Mouse (Mus musculus): ENCODE data around the gene Pmvk. TPM values are rescaled to one million over a fixed set of nuclear protein-coding genes. Genes with fewer than 3 reads are reported as not detected.

Gene Pmvk
- total and polyA plus RNA-seq, 3 experiments: 53.6 to 75.7 TPM; not detected in 1

GRCm38 (mm10) chr3:89411490-89412393, 42.6 kb upstream of the Pmvk start, which contains the start of gene Flad1 (continued):
- TF ChIP-seq POLR2AphosphoS2 (IDR thresholded peaks at IDR 0.05; ENCODE audit: low read length): peak; percentile 89; the same call in 1 of the 2 replicates
- TF ChIP-seq MAX (IDR thresholded peaks at IDR 0.05; ENCODE audit: low read length): peak; percentile 64; the same call in 1 of the 2 replicates
- peak; percentile 96 for TF ChIP-seq CHD2 (IDR thresholded peaks at IDR 0.05; ENCODE audit: low read length)
- no peak; the same call in 1 of the 2 replicates for TF ChIP-seq ZMIZ1 (IDR thresholded peaks at IDR 0.05; ENCODE audit: low read depth, low read length)
- TF ChIP-seq MEF2A (IDR thresholded peaks at IDR 0.05; ENCODE audit: extremely low read depth, insufficient replicate concordance, low read depth, low read length, poor library complexity, severe bottlenecking): no peak
- peak; percentile 50; the same call in 1 of the 2 replicates for TF ChIP-seq USF1 (IDR thresholded peaks at IDR 0.05; ENCODE audit: low read depth, low read length)
- TF ChIP-seq UBTF (IDR thresholded peaks at IDR 0.05; ENCODE audit: borderline replicate concordance, insufficient read depth, low read depth, low read length): no peak
- TF ChIP-seq KAT2A (conservative IDR thresholded peaks at IDR 0.05; ENCODE audit: low read depth, low read length): peak; percentile 76
- TF ChIP-seq SMC3 (IDR thresholded peaks at IDR 0.05; ENCODE audit: low read depth, low read length): no peak
- TF ChIP-seq RCOR1 (IDR thresholded peaks at IDR 0.05; ENCODE audit: low read depth, low read length): 0 out of 2 replicates have a peak, but pooled peaks have one; percentile 36
- TF ChIP-seq MYC (IDR thresholded peaks at IDR 0.05; ENCODE audit: low read depth, low read length): peak; percentile 77
- no peak for TF ChIP-seq MAZ (IDR thresholded peaks at IDR 0.05; ENCODE audit: low read depth, low read length)
- TF ChIP-seq EP300 (IDR thresholded peaks at IDR 0.05; ENCODE audit: low read depth in 1 of 2, low read length in 2 of 2): no peak
- TF ChIP-seq ZC3H11A (IDR thresholded peaks at IDR 0.05; ENCODE audit: low read depth, low read length): no peak
- TF ChIP-seq GABPA (IDR thresholded peaks at IDR 0.05; ENCODE audit: low read depth, low read length): no peak
- 0 out of 2 replicates have a peak, but pooled peaks have one; percentile 35 for TF ChIP-seq JUND (IDR thresholded peaks at IDR 0.05; ENCODE audit: low read depth, low read length)
- TF ChIP-seq ZKSCAN1 (IDR thresholded peaks at IDR 0.05; ENCODE audit: low read depth, low read length): no peak

- H3K9ac ChIP-seq (ENCODE audit: control insufficient read depth, low read depth, low read length, poor library complexity, severe bottlenecking): no peak overlapping the region
- H3K79me2 ChIP-seq (ENCODE audit: control insufficient read depth, insufficient read depth, low read length, poor library complexity): peaks cover 49% of the 10 kb centered on the region
- H3K27ac ChIP-seq (ENCODE audit: control insufficient read depth, low read depth, low read length): no peak overlapping the region
- H3K9me3 ChIP-seq (replicated peaks; ENCODE audit: insufficient read depth, low read length): no peaks in the 10 kb centered on the region
- DNase-seq (ENCODE audit: low read depth, low spot score): no peak
- peaks cover 12 to 26% of the 10 kb centered on the region in 2 experiments for H3K4me1 ChIP-seq (ENCODE audit: control insufficient read depth in 1 of 2, insufficient read depth in 2 of 2, low read length in 2 of 2)
- TF ChIP-seq ELF1 (IDR thresholded peaks at IDR 0.05; ENCODE audit: low read depth, low read length) (no peak), POLR2AphosphoS5 (IDR thresholded peaks at IDR 0.05; ENCODE audit: borderline replicate concordance, low read depth, low read length) (no peak), MEF2A (IDR thresholded peaks at IDR 0.05; ENCODE audit: extremely low read depth, insufficient replicate concordance, low read depth, low read length, poor library complexity, severe bottlenecking) (no peak), POLR2AphosphoS2 (IDR thresholded peaks at IDR 0.05; ENCODE audit: low read length) (no peak), ZNF384 (IDR thresholded peaks at IDR 0.05; ENCODE audit: low read depth, low read length) (no peak), E2F4 (IDR thresholded peaks at IDR 0.05; ENCODE audit: borderline replicate concordance, low read depth, low read length) (no peak), USF1 (IDR thresholded peaks at IDR 0.05; ENCODE audit: low read depth, low read length) (no peak), MYB (IDR thresholded peaks at IDR 0.05; ENCODE audit: low read depth, low read length) (no peak), SMC3 (IDR thresholded peaks at IDR 0.05; ENCODE audit: low read depth, low read length) (no peak), GATA1 (IDR thresholded peaks at IDR 0.05; ENCODE audit: low read depth, low read length) (no peak), NRF1 (IDR thresholded peaks at IDR 0.05; ENCODE audit: insufficient read depth, low read depth, low read length, poor library complexity, severe bottlenecking) (no peak), ZMIZ1 (IDR thresholded peaks at IDR 0.05; ENCODE audit: low read depth, low read length) (no peak), MYC (IDR thresholded peaks at IDR 0.05; ENCODE audit: low read depth, low read length) (no peak), MAFK (IDR thresholded peaks at IDR 0.05; ENCODE audit: borderline replicate concordance, low read depth, low read length) (no peak), HCFC1 (IDR thresholded peaks at IDR 0.05; ENCODE audit: low read depth, low read length) (no peak), TAL1 (IDR thresholded peaks at IDR 0.05; ENCODE audit: low read length) (no peak)
- no peak overlapping the region for H3K4me3 ChIP-seq (ENCODE audit: control insufficient read depth in 1 of 2, insufficient read depth in 1 of 2, low read depth in 2 of 2, low read length in 2 of 2)
- H3K27me3 ChIP-seq (ENCODE audit: control insufficient read depth in 1 of 2, insufficient read depth in 2 of 2, low read length in 2 of 2): no peaks in the 10 kb centered on the region
- peaks cover 7 to 30% of the 10 kb centered on the region in 2 experiments for H3K36me3 ChIP-seq (ENCODE audit: control insufficient read depth in 1 of 2, insufficient read depth in 2 of 2, low read length in 2 of 2)
These were observed 38.2 kb upstream of the Pmvk start for GRCm38 (mm10) chr3:89416158-89416557.

All from MEL (cell line).